In the genomic region with DNA sequence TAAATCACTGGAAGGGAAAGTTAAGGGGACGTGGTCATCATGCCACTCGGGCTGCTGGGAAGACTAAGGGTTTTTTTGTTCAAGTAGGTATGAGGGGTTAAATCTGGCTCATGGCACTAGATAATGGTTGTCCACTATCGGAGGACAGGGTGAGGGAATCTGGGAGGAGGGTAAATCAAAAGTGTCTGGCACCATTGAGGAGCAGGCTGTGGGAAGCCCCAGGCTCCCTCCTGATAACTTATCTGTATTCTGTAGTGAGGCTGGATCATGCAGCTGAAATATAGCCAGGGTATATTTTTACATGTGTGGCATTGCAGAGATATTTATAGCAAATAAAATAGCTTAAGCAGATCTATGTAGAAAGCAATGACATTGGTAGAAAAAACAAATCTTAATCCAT, we compare ENCODE assay signal across 29 mouse cellular contexts. TPM values are rescaled to one million over a fixed set of nuclear protein-coding genes. Genes with fewer than 3 reads are reported as not detected.
A peak's percentile ranks its signal among the peaks of the same experiment; 100 is the strongest.
DNase-seq lines count a peak whose midpoint lies in the region; ATAC-seq and TF ChIP-seq lines count a peak whose summit lies in the region.
"Had no signal": no experiment of that assay in that cellular context is flagged by ENCODE, and none has a peak within 500 bp of the region (broad histone marks: within the 10 kb centered on the region; RNA-seq: fewer than 3 reads in every experiment).

No protein-coding gene starts in this region.

- H3K9ac ChIP-seq in heart, adult 2 months (ENCODE audit: low read depth, low read length) = no peak overlapping the region
- no peak overlapping the region for H3K9ac ChIP-seq in heart, embryonic 13.5 days
- H3K9ac ChIP-seq in heart, embryonic 15.5 days = no peak overlapping the region
- H3K9ac ChIP-seq in heart, embryonic 16.5 days (ENCODE audit: low read length) = no peak overlapping the region
- H3K9ac ChIP-seq: embryonic facial prominence, embryonic 13.5 days; forebrain, embryonic 12.5 days; forebrain, embryonic 15.5 days; hindbrain, embryonic 13.5 days; intestine, embryonic 15.5 days had no signal

- TF ChIP-seq POLR2A in heart, adult 2 months (IDR thresholded peaks at IDR 0.05; ENCODE audit: insufficient read depth, low read depth, low read length) = no peak

- H3K27ac ChIP-seq in heart, adult 2 months = no peak overlapping the region
- peak overlapping the region; percentile 55 for H3K27ac ChIP-seq in heart, embryonic 13.5 days (replicated peaks)
- H3K27ac ChIP-seq in heart, embryonic 15.5 days = peak overlapping the region; percentile 73
- H3K27ac ChIP-seq in heart, embryonic 16.5 days (ENCODE audit: low read length) = peak overlapping the region; percentile 62
- no peak overlapping the region for H3K27ac ChIP-seq in hindbrain, embryonic 10.5 days
- H3K27ac ChIP-seq: embryonic facial prominence, embryonic 10.5 days; embryonic facial prominence, embryonic 13.5 days; forebrain, embryonic 12.5 days; forebrain, embryonic 15.5 days; hindbrain, embryonic 13.5 days; intestine, embryonic 15.5 days had no signal

- no peaks in the 10 kb centered on the region for H3K36me3 ChIP-seq in heart, adult 2 months (ENCODE audit: control insufficient read depth, insufficient read depth, low read length)
- no peaks in the 10 kb centered on the region for H3K36me3 ChIP-seq in heart, embryonic 13.5 days
- H3K36me3 ChIP-seq in heart, embryonic 15.5 days = no peaks in the 10 kb centered on the region
- no peaks in the 10 kb centered on the region for H3K36me3 ChIP-seq in heart, embryonic 16.5 days (ENCODE audit: control insufficient read depth, insufficient read depth)
- no peaks in the 10 kb centered on the region for H3K36me3 ChIP-seq in hindbrain, embryonic 10.5 days
- H3K36me3 ChIP-seq: embryonic facial prominence, embryonic 10.5 days; embryonic facial prominence, embryonic 13.5 days; forebrain, embryonic 12.5 days; forebrain, embryonic 15.5 days; hindbrain, embryonic 13.5 days; intestine, embryonic 15.5 days had no signal

- no peaks in the 10 kb centered on the region for H3K4me1 ChIP-seq in heart, adult 2 months (ENCODE audit: control insufficient read depth, insufficient read depth, low read length)
- H3K4me1 ChIP-seq in heart, embryonic 13.5 days = peaks cover 33% of the 10 kb centered on the region
- peaks cover 25% of the 10 kb centered on the region for H3K4me1 ChIP-seq in heart, embryonic 15.5 days (replicated peaks)
- peaks cover 24% of the 10 kb centered on the region for H3K4me1 ChIP-seq in heart, embryonic 16.5 days (ENCODE audit: control insufficient read depth, insufficient read depth, low read length)
- no peaks in the 10 kb centered on the region for H3K4me1 ChIP-seq in hindbrain, embryonic 10.5 days (replicated peaks)
- H3K4me1 ChIP-seq: embryonic facial prominence, embryonic 10.5 days; forebrain, embryonic 12.5 days; hindbrain, embryonic 13.5 days had no signal

- H3K4me3 ChIP-seq in heart, adult 2 months = 0 out of 2 replicates have a peak overlapping the region, but pooled peaks have one; percentile 5
- no peak overlapping the region; the same call in 1 of the 2 replicates for H3K4me3 ChIP-seq in heart, embryonic 13.5 days
- H3K4me3 ChIP-seq in heart, embryonic 15.5 days = no peak overlapping the region
- no peak overlapping the region for H3K4me3 ChIP-seq in heart, embryonic 16.5 days (ENCODE audit: low read length)
- H3K4me3 ChIP-seq in hindbrain, embryonic 10.5 days = no peak overlapping the region
- H3K4me3 ChIP-seq: embryonic facial prominence, embryonic 10.5 days; embryonic facial prominence, embryonic 13.5 days; erythroblast, embryonic 14.5 days; forebrain, embryonic 12.5 days; forebrain, embryonic 15.5 days; hindbrain, embryonic 13.5 days; intestine, embryonic 15.5 days had no signal

- peaks cover 2% of the 10 kb centered on the region; the same call in 1 of the 2 replicates for H3K9me3 ChIP-seq in heart, embryonic 13.5 days
- H3K9me3 ChIP-seq in heart, embryonic 15.5 days (replicated peaks) = 0 out of 2 replicates have a peak, but pooled peaks cover 3% of the 10 kb centered on the region
- 0 out of 2 replicates have a peak, but pooled peaks cover 2% of the 10 kb centered on the region for H3K9me3 ChIP-seq in heart, embryonic 16.5 days (replicated peaks; ENCODE audit: control insufficient read depth, low read length)
- no peaks in the 10 kb centered on the region for H3K9me3 ChIP-seq in hindbrain, embryonic 10.5 days
- H3K9me3 ChIP-seq: embryonic facial prominence, embryonic 10.5 days; embryonic facial prominence, embryonic 13.5 days; forebrain, embryonic 12.5 days; forebrain, embryonic 15.5 days; hindbrain, embryonic 13.5 days; intestine, embryonic 15.5 days had no signal

- no peak for TF ChIP-seq CTCF in heart, adult 2 months (IDR thresholded peaks at IDR 0.05)

- H3K27me3 ChIP-seq in heart, adult 2 months (ENCODE audit: control insufficient read depth, insufficient read depth, low read length) = no peaks in the 10 kb centered on the region
- H3K27me3 ChIP-seq in heart, embryonic 13.5 days (replicated peaks) = no peaks in the 10 kb centered on the region
- no peaks in the 10 kb centered on the region for H3K27me3 ChIP-seq in heart, embryonic 15.5 days
- no peaks in the 10 kb centered on the region for H3K27me3 ChIP-seq in heart, embryonic 16.5 days (ENCODE audit: control insufficient read depth, insufficient read depth, low read length)
- H3K27me3 ChIP-seq in hindbrain, embryonic 10.5 days (ENCODE audit: insufficient read depth, poor library complexity, severe bottlenecking) = no peaks in the 10 kb centered on the region
- H3K27me3 ChIP-seq: embryonic facial prominence, embryonic 13.5 days; forebrain, embryonic 12.5 days; forebrain, embryonic 15.5 days; hindbrain, embryonic 13.5 days; intestine, embryonic 15.5 days had no signal

- intact Hi-C loops in heart, adult 2 months (cut with DNase I) = no loop called here
- intact Hi-C loops in heart, postnatal 25 days (cut with DNase I) = no loop called here
- intact Hi-C loops in heart, postnatal 14 days (cut with DNase I) = no loop called here

- no peak for TF ChIP-seq EP300 in heart, adult 2 months (IDR thresholded peaks at IDR 0.05; ENCODE audit: insufficient read depth, low read depth, low read length)

- H3K4me2 ChIP-seq in heart, embryonic 13.5 days = peak overlapping the region; percentile 12
- H3K4me2 ChIP-seq in heart, embryonic 15.5 days = peak overlapping the region; percentile 8; the same call in 1 of the 2 replicates
- H3K4me2 ChIP-seq in heart, embryonic 16.5 days (ENCODE audit: low read depth, low read length) = peak overlapping the region; percentile 11; the same call in 1 of the 2 replicates
- H3K4me2 ChIP-seq: embryonic facial prominence, embryonic 13.5 days; forebrain, embryonic 12.5 days; forebrain, embryonic 15.5 days; hindbrain, embryonic 13.5 days; intestine, embryonic 15.5 days had no signal

- 40% methylated on average over 3 of the region's 3 CpGs for WGBS in heart, adult 2 months
- 21% methylated on average over 3 of the region's 3 CpGs for WGBS in heart, embryonic 13.5 days
- 27% methylated on average over 3 of the region's 3 CpGs for WGBS in heart, embryonic 15.5 days
- WGBS in heart, embryonic 16.5 days = 28% methylated on average over 3 of the region's 3 CpGs
- WGBS in hindbrain, embryonic 10.5 days = 83% methylated on average over 3 of the region's 3 CpGs

- H3K79me2 ChIP-seq in heart, adult 2 months (replicated peaks; ENCODE audit: control insufficient read depth, insufficient read depth, low read length) = no peaks in the 10 kb centered on the region

- DNase-seq in heart, adult 2 months = peak in 1 of 2 experiments; percentile 20
- no peak for DNase-seq in heart, postnatal 25 days (ENCODE audit: low spot score)
- no peak for DNase-seq in heart, postnatal 14 days
- no peak for DNase-seq in hindbrain, embryonic 10.5 days (ENCODE audit: low spot score)
- no peak for DNase-seq in embryo, embryonic 10 days (ENCODE audit: low spot score)
- DNase-seq: adrenal gland, adult 2 months; adrenal gland, postnatal 14 days; cerebellum, adult 11 months; cerebellum, adult 2 months; cerebellum, adult 9-11 months; cerebellum, postnatal 25 days; embryo, embryonic 11 days; gastrocnemius, postnatal 25 days; kidney, adult 11 months; kidney, adult 8-10 months had no signal

- no peak for ATAC-seq in heart, embryonic 13.5 days (ENCODE audit: extremely low read depth, insufficient number of reproducible peaks, low FRiP score, low TSS enrichment)
- peak; percentile 84 for ATAC-seq in heart, embryonic 15.5 days (replicated peaks; ENCODE audit: insufficient number of reproducible peaks, insufficient read depth, low FRiP score, low read depth)
- peak; percentile 95 for ATAC-seq in heart, embryonic 16.5 days (replicated peaks; ENCODE audit: extremely low read depth, insufficient read depth, low FRiP score)
- ATAC-seq: CD4-positive, CD25-positive, alpha-beta regulatory T cell, adult 4 months; forebrain, embryonic 15.5 days; hindbrain, embryonic 16.5 days; intestine, embryonic 15.5 days had no signal

RNA-seq across cellular contexts. Expression of a gene that starts 49.6 kb away (rescaled TPM):
- 1 to 10 TPM; 8.0 to 8.3 TPM for total RNA-seq in heart, adult 2 months (2021)
- polyA plus RNA-seq in heart, adult 2 months (2012; rRNA removed) = 12.2 and 13.1 TPM in 2 replicates
- total RNA-seq in heart, postnatal 25 days (2021) = 1 to 10 TPM; 8.9 to 10.0 TPM
- polyA plus RNA-seq in heart, embryonic 13.5 days (2015; fragmentation: Nextera tagmentation; extraction: Ambion mirVana) = 25.9 and 27.6 TPM in 2 replicates
- total RNA-seq in heart, postnatal 14 days (2021) = 10 to 100 TPM in 1 of 2 experiments, 1 to 10 TPM in 1; 9.4 to 11.1 TPM
- 25.5 and 29.1 TPM in 2 replicates for polyA plus RNA-seq in heart, embryonic 15.5 days (2015; fragmentation: Nextera tagmentation; extraction: Ambion mirVana)
- 26.8 and 29.4 TPM in 2 replicates for polyA plus RNA-seq in heart, embryonic 16.5 days (2015; fragmentation: Nextera tagmentation; extraction: Ambion mirVana)
- polyA plus RNA-seq in hindbrain, embryonic 10.5 days (2016; fragmentation: Nextera tagmentation; extraction: Ambion mirVana) = 43.2 and 45.0 TPM in 2 replicates

RNA-seq across cellular contexts. Expression of a gene that starts 57.0 kb away (rescaled TPM):
- 10 to 100 TPM; 22.3 to 23.7 TPM for total RNA-seq in heart, adult 2 months (2021)
- 6.4 and 17.1 TPM in 2 replicates for polyA plus RNA-seq in heart, adult 2 months (2012; rRNA removed)
- 10 to 100 TPM; 22.6 to 23.2 TPM for total RNA-seq in heart, postnatal 25 days (2021)
- 8.8 and 10.0 TPM in 2 replicates for polyA plus RNA-seq in heart, embryonic 13.5 days (2015; fragmentation: Nextera tagmentation; extraction: Ambion mirVana)
- 10 to 100 TPM; 22.2 to 23.5 TPM for total RNA-seq in heart, postnatal 14 days (2021)
- 13.0 and 14.8 TPM in 2 replicates for polyA plus RNA-seq in heart, embryonic 15.5 days (2015; fragmentation: Nextera tagmentation; extraction: Ambion mirVana)
- 10.0 and 13.0 TPM in 2 replicates for polyA plus RNA-seq in heart, embryonic 16.5 days (2015; fragmentation: Nextera tagmentation; extraction: Ambion mirVana)
- 9.2 and 10.0 TPM in 2 replicates for polyA plus RNA-seq in hindbrain, embryonic 10.5 days (2016; fragmentation: Nextera tagmentation; extraction: Ambion mirVana)
- polyA plus RNA-seq: erythroblast, embryonic 14.5 days had no signal

RNA-seq across cellular contexts. Expression of a gene that starts 57.9 kb away (rescaled TPM):
- not detected for total RNA-seq in heart, adult 2 months (2021)
- polyA plus RNA-seq in heart, adult 2 months (2012; rRNA removed) = not detected in 2 replicates
- total RNA-seq in heart, postnatal 25 days (2021) = not detected
- 0.48 TPM in 2 replicates for polyA plus RNA-seq in heart, embryonic 13.5 days (2015; fragmentation: Nextera tagmentation; extraction: Ambion mirVana)
- total RNA-seq in heart, postnatal 14 days (2021) = under 1 TPM in 1 of 2 experiments, not detected in 1; 0.24 TPM
- polyA plus RNA-seq in heart, embryonic 15.5 days (2015; fragmentation: Nextera tagmentation; extraction: Ambion mirVana) = 0.18 and 0.24 TPM in 2 replicates
- polyA plus RNA-seq in heart, embryonic 16.5 days (2015; fragmentation: Nextera tagmentation; extraction: Ambion mirVana) = 0.14 and 0.25 TPM in 2 replicates
- polyA plus RNA-seq in hindbrain, embryonic 10.5 days (2016; fragmentation: Nextera tagmentation; extraction: Ambion mirVana) = 11.0 and 18.1 TPM in 2 replicates
- total RNA-seq: adrenal gland, adult 2 months; gastrocnemius, adult 8-10 months; gastrocnemius, postnatal 25 days; hematopoietic stem cell, adult 5-6 weeks had no signal
- polyA plus RNA-seq: CD4-positive, CD25-positive, alpha-beta regulatory T cell, adult 4 months; erythroblast, embryonic 14.5 days had no signal

Comparison
In these comparisons a context has a peak if more than half of its experiments do, and no peak if none do; other contexts are left out.
1. H3K27ac ChIP-seq: peak in heart, embryonic 13.5 days (single experiment), heart, embryonic 15.5 days (single experiment) and heart, embryonic 16.5 days (single experiment); none in heart, adult 2 months (single experiment) and hindbrain, embryonic 10.5 days (single experiment).
2. Peak in every context shown above with its lines, with median percentiles within 50 percentile points of each other: H3K4me2 ChIP-seq.